Mouse (Mus musculus): Measurements from ENCODE around the gene Urm1. TPM values are rescaled to one million over a fixed set of nuclear protein-coding genes. Genes with fewer than 3 reads are reported as not detected.

Gene Urm1
- total and polyA plus RNA-seq, 3 experiments = 90.5 to 131 TPM; not detected in 1

GRCm38 (mm10) chr2:29844115-29844514, 24.2 kb downstream of the Urm1 start:
- Histone ChIP-seq H3K9me3 (replicated peaks; ENCODE audit: insufficient read depth, low read length) (no peaks in the 10 kb centered on the region), H3K4me3 (ENCODE audit: control insufficient read depth in 1 of 2, insufficient read depth in 1 of 2, low read depth in 2 of 2, low read length in 2 of 2) (no peak overlapping the region), H3K4me1 (ENCODE audit: control insufficient read depth in 1 of 2, insufficient read depth in 2 of 2, low read length in 2 of 2) (no peaks in the 10 kb centered on the region), H3K79me2 (ENCODE audit: control insufficient read depth, insufficient read depth, low read length, poor library complexity) (no peaks in the 10 kb centered on the region), H3K36me3 (ENCODE audit: control insufficient read depth in 1 of 2, insufficient read depth in 2 of 2, low read length in 2 of 2) (no peaks in the 10 kb centered on the region; a peak in 2 of 4 replicates), H3K27me3 (ENCODE audit: control insufficient read depth in 1 of 2, insufficient read depth in 2 of 2, low read length in 2 of 2) (no peaks in the 10 kb centered on the region), H3K27ac (ENCODE audit: control insufficient read depth, low read depth, low read length) (no peak overlapping the region), H3K9ac (ENCODE audit: control insufficient read depth, low read depth, low read length, poor library complexity, severe bottlenecking) (no peak overlapping the region)
- TF ChIP-seq SIN3A (IDR thresholded peaks at IDR 0.05; ENCODE audit: low read length) = no peak
- no peak for TF ChIP-seq POLR2AphosphoS5 (IDR thresholded peaks at IDR 0.05; ENCODE audit: borderline replicate concordance, low read depth, low read length)
- TF ChIP-seq MAX (IDR thresholded peaks at IDR 0.05; ENCODE audit: low read length) = no peak
- no peak for TF ChIP-seq ZKSCAN1 (IDR thresholded peaks at IDR 0.05; ENCODE audit: low read depth, low read length)
- no peak for TF ChIP-seq CTCF (IDR thresholded peaks at IDR 0.05 in 2 of 3, conservative IDR thresholded peaks at IDR 0.05 in 1 of 3; ENCODE audit: control insufficient read depth in 1 of 3, insufficient read depth in 1 of 3, low read depth in 2 of 3, low read length in 3 of 3, poor library complexity in 1 of 3, severe bottlenecking in 1 of 3)
- TF ChIP-seq ELF1 (IDR thresholded peaks at IDR 0.05; ENCODE audit: low read depth, low read length) = no peak
- TF ChIP-seq TCF12 (IDR thresholded peaks at IDR 0.05; ENCODE audit: low read depth, low read length) = no peak
- TF ChIP-seq ZC3H11A (IDR thresholded peaks at IDR 0.05; ENCODE audit: low read depth, low read length) = no peak
- no peak for TF ChIP-seq EP300 (IDR thresholded peaks at IDR 0.05; ENCODE audit: low read depth in 1 of 2, low read length in 2 of 2)
- no peak for TF ChIP-seq MYB (IDR thresholded peaks at IDR 0.05; ENCODE audit: low read depth, low read length)
- TF ChIP-seq MXI1 (IDR thresholded peaks at IDR 0.05; ENCODE audit: low read depth, low read length) = no peak
- TF ChIP-seq GABPA (IDR thresholded peaks at IDR 0.05; ENCODE audit: low read depth, low read length) = no peak
- TF ChIP-seq MYC (IDR thresholded peaks at IDR 0.05; ENCODE audit: low read depth, low read length) = no peak
- TF ChIP-seq SMC3 (IDR thresholded peaks at IDR 0.05; ENCODE audit: low read depth, low read length) = no peak
- no peak for TF ChIP-seq KAT2A (conservative IDR thresholded peaks at IDR 0.05; ENCODE audit: low read depth, low read length)
- no peak for TF ChIP-seq TBP (IDR thresholded peaks at IDR 0.05; ENCODE audit: low read depth, low read length)
- TF ChIP-seq POLR2AphosphoS2 (IDR thresholded peaks at IDR 0.05; ENCODE audit: low read length) = no peak
- TF ChIP-seq ZNF384 (IDR thresholded peaks at IDR 0.05; ENCODE audit: low read depth, low read length) = no peak
- no peak for TF ChIP-seq ETS1 (IDR thresholded peaks at IDR 0.05; ENCODE audit: low read depth, low read length)
- no peak for TF ChIP-seq BHLHE40 (IDR thresholded peaks at IDR 0.05; ENCODE audit: borderline replicate concordance, low read depth, low read length)
- DNase-seq (ENCODE audit: low read depth, low spot score) = no peak

GRCm38 (mm10) chr2:29844661-29845060, 24.8 kb downstream of the Urm1 start:
- TF ChIP-seq SIN3A (IDR thresholded peaks at IDR 0.05; ENCODE audit: low read length) (no peak), USF1 (IDR thresholded peaks at IDR 0.05; ENCODE audit: low read depth, low read length) (no peak), GATA1 (IDR thresholded peaks at IDR 0.05; ENCODE audit: low read depth, low read length) (no peak), ETS1 (IDR thresholded peaks at IDR 0.05; ENCODE audit: low read depth, low read length) (no peak), TBP (IDR thresholded peaks at IDR 0.05; ENCODE audit: low read depth, low read length) (no peak), TCF12 (IDR thresholded peaks at IDR 0.05; ENCODE audit: low read depth, low read length) (no peak), ZKSCAN1 (IDR thresholded peaks at IDR 0.05; ENCODE audit: low read depth, low read length) (no peak), ELF1 (IDR thresholded peaks at IDR 0.05; ENCODE audit: low read depth, low read length) (no peak), HCFC1 (IDR thresholded peaks at IDR 0.05; ENCODE audit: low read depth, low read length) (no peak), EP300 (IDR thresholded peaks at IDR 0.05; ENCODE audit: low read depth in 1 of 2, low read length in 2 of 2) (no peak), CTCF (IDR thresholded peaks at IDR 0.05 in 2 of 3, conservative IDR thresholded peaks at IDR 0.05 in 1 of 3; ENCODE audit: control insufficient read depth in 1 of 3, insufficient read depth in 1 of 3, low read depth in 2 of 3, low read length in 3 of 3, poor library complexity in 1 of 3, severe bottlenecking in 1 of 3) (no peak), ZC3H11A (IDR thresholded peaks at IDR 0.05; ENCODE audit: low read depth, low read length) (no peak), CHD2 (IDR thresholded peaks at IDR 0.05; ENCODE audit: low read length) (no peak), MYC (IDR thresholded peaks at IDR 0.05; ENCODE audit: low read depth, low read length) (no peak), NELFE (IDR thresholded peaks at IDR 0.05; ENCODE audit: low read depth, low read length) (no peak), KAT2A (conservative IDR thresholded peaks at IDR 0.05; ENCODE audit: low read depth, low read length) (no peak), RCOR1 (IDR thresholded peaks at IDR 0.05; ENCODE audit: low read depth, low read length) (no peak), MAFK (IDR thresholded peaks at IDR 0.05; ENCODE audit: borderline replicate concordance, low read depth, low read length) (no peak)
- no peak for DNase-seq (ENCODE audit: low read depth, low spot score)
- Histone ChIP-seq H3K79me2 (ENCODE audit: control insufficient read depth, insufficient read depth, low read length, poor library complexity) (no peaks in the 10 kb centered on the region), H3K36me3 (ENCODE audit: control insufficient read depth in 1 of 2, insufficient read depth in 2 of 2, low read length in 2 of 2) (no peaks in the 10 kb centered on the region; a peak in 3 of 4 replicates), H3K27me3 (ENCODE audit: control insufficient read depth in 1 of 2, insufficient read depth in 2 of 2, low read length in 2 of 2) (no peaks in the 10 kb centered on the region), H3K4me3 (ENCODE audit: control insufficient read depth in 1 of 2, insufficient read depth in 1 of 2, low read depth in 2 of 2, low read length in 2 of 2) (no peak overlapping the region), H3K4me1 (ENCODE audit: control insufficient read depth in 1 of 2, insufficient read depth in 2 of 2, low read length in 2 of 2) (no peaks in the 10 kb centered on the region; a peak in 1 of 4 replicates), H3K9ac (ENCODE audit: control insufficient read depth, low read depth, low read length, poor library complexity, severe bottlenecking) (no peak overlapping the region), H3K9me3 (replicated peaks; ENCODE audit: insufficient read depth, low read length) (no peaks in the 10 kb centered on the region), H3K27ac (ENCODE audit: control insufficient read depth, low read depth, low read length) (no peak overlapping the region)

Measured in MEL (cell line).